Mouse (Mus musculus): ENCODE measurements around the gene Tmem108.

Tmem108 gene

DNA sequence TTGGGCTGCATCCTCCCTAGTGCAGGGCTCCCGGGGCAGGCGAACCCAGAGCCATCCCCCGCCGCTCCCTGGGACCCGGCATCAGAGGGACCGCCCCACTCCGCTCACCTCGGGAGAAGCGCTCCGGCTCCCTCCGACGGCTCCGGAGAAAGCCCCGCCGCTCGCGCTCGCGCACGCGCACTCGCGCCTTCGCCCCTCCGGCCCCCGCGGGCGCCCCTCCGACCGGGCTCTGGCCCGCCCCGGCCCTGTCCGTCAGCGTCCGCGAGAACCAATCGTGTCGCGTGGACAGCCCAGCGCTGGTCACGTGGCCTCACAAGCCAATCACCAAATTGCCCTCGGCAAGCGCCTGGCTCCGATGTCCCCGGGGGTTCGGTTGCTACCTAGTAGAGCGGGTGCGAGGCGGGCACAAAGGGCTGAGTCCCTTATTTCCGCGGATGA is at the start of gene Tmem108:
Tmem108 (minus strand) TSS at position 191 of the 438 bp plus-strand sequence.
- DNase-seq = peak; percentile 95 to 97

DNA sequence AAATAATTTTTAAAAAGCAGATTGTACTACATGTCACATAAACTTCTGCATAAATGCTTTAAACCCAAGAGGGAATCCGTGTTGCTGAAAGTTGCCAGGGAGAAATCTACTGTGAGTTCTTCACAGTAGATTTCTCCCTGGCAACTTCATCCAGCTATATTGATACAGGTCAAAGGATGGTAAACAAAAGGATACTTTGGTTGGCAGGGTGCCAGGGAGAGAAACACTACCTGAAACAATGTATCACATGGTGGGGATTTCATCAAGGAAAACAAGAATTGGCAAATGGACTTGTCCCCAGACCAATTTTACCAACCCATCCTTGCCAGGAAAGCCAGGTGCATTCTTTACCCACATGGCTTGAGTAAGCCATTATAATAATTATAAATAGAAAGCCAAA is 27.4 kb upstream of the Tmem108 start:
- DNase-seq = peak; percentile 41 to 42

DNA sequence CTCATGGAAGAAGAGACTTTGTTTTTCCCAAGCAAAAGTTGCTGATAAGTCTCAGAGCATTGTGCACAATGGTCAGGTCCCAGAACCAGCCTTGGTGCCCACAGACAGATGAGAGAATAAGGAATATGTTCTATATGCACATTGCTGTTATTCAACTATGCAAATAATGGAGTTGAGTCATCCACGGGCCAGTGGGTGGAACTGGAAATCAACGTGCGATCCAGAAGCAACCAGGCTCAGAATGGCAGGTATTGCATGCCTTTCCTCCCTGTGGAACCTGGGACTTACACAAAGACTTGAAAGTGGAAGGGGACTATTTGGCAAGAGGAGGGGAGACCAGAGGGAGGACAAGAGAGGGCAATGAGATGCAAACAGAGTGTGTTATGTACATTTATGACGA is 22.5 kb upstream of the Tmem108 start:
- no peak for DNase-seq

DNA sequence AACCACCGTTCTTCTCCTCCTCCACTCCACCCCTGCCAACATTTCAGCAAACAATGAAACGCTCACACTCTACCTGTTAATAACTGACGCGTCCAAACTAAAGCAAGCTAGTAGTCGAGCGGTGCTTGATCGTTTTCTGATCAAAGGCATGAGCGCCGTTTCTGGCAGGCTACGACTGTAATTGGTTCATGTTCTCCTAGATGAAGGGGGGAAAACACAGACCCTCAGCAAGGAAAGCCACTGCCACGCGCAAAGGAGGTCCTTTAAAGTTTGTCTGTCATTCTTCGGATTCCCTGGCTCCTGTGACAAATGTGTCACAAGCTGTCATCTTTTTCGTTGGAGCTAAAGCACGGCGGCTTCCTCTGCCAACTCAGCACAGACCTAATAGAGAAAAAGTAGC is 21.6 kb upstream of the Tmem108 start:
- DNase-seq = no peak

DNA sequence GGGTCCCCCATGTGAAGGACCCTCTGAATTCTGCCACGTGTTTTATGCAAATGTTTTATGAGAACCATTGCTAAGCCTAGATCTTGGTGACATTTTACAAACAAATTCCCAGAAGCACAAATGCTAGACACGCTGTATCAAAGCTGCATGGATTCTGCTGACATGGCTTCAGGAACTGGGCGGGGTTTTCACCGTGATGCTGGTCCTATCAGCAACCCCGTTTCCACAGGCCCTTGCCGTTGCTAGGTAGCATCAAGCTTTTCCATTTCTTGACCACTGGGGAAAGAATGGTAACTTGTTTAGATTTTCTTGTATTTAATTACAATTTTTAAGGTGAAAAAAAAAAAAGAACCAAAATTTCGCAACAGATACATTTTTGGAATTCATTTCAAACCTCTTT is 20.7 kb upstream of the Tmem108 start:
- DNase-seq = no peak

DNA sequence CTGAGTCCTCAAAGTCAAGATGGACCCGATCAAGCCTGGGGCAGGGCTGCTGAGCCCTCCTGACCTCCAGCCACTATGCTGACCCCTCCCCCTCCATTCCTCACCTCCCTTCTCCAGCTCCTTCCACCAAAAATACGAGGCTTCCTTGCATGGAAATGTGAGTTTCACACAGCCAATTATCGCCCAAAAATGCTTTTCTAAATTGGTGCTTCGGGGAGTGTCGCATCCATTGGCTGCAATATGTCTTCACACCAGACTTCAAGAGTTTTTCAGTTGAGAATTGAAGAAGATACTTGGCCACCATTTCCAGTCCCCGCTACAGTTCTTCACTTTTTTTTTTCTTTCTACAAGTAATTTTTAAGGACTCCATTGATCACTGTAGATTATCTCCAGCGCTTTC is 19.8 kb upstream of the Tmem108 start:
- no peak for DNase-seq

DNA sequence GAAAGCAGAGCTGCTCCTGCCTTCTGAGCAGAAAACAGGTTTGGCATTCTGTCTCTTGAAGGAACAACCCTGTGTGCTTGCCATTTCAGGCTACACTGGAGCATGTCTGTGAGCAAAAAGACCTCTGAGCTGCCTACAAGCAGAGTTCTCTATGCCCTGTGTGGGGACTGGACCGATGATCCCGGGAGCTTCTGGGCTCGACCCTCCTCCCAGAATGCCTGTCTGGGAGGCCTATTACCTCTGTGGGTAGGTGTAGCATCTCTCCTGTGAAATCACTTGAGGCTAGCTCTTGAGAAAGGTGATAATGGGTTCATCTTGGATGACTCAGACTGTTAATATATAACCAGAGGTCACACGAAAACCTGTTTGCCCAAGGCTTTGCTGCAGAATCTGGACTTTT is 19.0 kb upstream of the Tmem108 start:
- no peak for DNase-seq

DNA sequence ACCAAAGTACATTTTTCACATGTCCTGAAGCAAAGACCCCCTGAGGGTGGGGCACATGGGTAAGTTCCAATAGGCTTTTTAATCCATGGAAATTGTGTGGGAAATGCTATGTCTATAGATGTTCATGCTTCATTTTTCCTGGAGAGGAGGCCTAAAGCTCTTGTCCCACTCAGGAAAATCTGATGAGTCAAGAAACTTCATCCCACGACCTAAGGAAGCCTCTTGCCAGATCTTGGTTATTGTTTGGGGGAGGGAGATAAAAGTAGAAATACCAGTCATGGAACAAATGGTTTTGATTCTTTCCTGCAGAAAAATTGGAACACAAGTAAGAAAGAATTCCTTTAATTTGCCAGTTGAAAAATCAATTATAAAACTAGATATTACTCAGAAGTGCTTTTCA is 16.5 kb upstream of the Tmem108 start:
- no peak for DNase-seq

DNA sequence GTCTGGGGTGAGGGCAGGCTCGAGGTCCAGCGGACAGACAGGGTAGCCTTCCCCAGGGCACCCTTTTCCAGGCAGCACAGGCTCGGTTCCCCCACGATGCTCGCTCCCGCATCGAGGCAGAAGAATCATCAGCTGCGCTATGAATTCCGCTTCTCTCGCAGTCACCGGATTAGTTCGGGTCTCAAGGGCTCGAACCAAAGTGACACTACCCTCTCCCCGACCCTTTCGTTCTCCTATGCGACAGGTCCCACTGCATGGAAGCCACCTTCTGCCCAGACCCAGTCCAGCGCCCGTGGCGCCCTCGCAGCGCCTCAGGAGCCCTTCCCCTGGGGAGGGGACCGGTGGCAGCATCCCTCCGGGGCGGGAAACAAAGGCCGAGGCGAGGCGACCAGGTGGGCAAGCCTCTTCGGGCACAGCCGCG is 476 bp downstream of the Tmem108 start:
- DNase-seq = no peak

DNA sequence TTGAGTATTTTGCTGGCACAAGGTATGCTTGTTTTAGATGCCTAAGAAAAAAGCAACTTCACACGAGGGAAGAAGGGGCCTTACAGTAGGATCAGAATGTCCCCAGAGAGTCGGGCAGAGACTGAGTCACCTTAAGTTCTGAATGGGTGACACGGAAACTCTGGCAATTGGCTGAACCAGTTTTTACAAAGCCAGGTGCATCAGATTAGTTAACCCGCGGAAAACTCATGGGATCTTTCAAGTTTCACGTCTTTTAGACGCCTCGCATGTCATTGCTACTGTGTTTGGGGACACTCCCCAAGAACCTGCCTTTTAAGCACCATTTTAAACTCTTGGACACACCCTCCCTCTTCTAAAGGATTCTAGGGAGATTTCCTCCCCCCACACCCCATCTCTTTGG is 1.3 kb downstream of the Tmem108 start:
- DNase-seq = no peak

DNA sequence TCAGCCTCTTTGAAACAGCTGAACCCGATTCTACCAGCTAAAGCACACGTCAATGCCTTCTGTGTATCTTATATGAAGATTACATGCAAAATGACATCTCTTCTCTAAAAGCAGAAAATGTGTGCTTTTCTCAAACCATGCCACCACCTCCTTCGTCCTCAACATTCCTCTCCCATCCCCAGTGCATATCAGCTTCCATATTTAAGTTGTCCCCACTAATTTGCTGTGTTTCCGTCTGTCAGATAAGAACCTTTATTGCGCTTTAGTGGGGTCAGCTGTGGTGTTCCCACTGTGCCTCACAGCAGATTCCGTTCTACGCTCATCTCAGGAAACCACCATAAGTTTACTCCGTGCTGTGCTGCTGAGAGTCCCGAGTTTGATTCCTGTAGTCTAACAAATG is 1.8 kb downstream of the Tmem108 start:
- DNase-seq = no peak

DNA sequence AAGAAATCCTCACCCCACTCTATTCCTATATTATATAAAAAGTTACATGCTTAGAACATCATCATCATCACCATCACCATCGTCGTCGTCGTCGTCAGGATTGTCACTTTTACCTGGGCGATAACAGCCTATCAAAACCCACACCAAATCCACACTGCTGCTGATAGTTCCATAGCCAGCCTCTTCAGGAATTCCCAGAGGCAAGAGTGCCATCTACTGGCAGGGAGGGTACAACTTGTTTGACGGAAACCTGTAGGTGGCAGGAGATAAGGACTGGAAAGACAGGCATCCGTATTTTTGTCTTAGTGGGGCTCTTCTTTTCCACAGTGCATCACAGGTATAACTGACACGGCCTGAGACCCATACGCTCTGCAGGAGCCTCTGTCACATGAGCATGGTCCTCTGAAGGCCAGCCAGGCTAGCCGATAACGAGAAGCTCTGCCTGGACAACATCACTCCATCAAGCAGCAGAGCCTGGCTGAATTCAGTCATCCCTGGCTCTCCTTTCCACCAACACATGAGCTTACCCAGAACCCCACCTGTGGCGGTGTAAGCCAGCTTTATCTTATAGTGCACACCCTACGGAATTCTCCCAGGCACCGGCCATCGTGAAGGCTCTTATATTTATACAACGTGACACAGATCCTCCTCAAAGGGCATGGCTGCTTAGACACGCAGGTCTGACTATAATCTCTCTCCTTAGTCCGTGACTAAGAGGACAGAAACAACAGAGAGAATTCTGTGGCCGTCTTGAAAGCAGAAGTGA is 2.5 kb downstream of the Tmem108 start:
- peak; percentile 94 to 95 for DNase-seq

DNA sequence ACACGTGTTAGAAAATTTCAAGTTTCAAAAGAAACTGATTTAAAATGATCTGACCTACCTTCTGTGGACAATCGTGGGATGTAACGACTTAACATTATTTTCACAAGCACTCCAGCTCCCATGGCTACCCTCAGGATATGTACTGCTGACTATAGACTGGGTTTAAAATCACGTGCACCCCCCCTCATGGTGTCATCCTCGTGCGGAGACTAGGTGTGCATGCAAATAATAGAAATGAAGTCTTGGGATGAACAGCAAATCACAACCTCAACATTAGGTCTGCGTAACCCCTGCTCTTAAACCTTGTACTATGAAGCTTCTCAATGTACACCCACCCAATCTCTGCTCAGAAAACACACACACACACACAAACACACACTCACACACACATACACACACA is 3.4 kb downstream of the Tmem108 start:
- no peak for DNase-seq

DNA sequence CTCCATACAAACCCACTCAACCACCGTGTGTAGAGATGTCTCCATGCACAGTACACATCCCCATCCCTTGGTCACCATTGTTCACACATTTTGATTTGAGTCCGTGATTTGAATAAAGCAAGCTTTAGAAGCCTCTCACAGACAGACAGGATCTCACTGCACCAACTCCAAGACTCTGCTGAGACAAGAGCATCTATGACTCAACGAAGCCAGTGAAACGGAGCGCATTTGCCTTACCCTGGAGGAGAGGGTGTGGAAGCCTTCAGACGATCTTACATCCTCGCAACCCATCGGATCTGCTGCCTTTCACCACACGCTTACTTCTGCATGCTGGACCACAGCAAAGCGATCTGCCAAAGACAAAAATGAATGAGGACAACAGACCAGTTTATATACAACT is 9.0 kb downstream of the Tmem108 start:
- DNase-seq = no peak

DNA sequence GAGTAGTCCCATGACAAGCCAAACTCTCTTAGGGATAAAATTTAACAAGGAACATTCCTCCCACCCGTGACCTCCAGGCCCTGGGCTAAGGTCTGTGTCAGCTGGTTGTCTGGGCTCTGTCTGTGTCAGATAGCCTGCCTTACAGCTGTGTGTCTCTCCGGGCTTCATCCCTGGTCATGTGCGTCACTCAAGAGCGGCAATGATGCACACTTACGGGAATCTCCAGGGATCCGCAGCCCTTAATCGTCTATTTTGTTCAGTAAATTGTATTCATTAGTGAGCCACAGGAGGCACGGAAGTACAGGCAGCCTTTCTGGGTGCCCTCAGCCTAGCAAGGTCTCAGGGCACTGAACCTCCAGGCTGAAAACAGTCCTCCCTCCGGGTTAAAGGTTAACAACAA is 10.1 kb downstream of the Tmem108 start:
- no peak for DNase-seq

DNA sequence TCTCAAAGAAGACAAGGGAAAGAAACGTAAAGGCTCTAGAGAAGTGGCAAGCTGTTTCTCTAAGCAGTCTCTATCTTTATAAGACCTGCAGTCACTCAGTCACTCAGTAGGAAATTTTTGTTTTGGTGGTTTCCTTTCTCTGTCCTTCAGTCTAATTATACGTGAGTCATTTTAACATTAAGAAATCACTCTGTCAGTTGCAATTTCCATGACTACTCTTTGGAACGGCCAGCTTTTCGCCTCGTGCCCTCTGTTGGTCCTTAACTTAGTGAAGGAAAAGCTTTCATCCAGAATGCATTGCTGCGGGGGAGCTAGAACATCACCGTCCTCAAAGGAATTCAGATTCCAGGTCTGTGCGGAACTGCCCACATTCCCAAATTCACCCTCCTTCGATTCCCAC is 11.1 kb downstream of the Tmem108 start:
- DNase-seq = no peak

DNA sequence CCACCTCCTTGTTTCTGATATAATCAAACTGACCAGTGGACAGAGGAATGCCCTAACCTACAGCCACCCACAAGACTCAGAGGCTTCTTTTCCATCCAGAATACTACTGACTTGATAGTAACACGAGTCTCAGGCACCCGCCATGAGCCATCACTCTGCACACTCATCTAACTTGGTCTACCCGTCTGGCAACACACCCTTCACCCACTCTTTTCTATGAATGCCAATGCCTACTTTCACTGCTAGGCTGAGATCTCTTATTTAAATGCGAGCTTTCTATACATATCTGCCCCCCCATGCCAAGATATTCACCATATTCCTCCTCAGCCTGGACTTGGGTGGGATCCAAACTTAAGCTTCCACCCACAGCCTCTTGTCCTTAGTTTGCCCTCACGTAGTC is 15.0 kb downstream of the Tmem108 start:
- no peak for DNase-seq

DNA sequence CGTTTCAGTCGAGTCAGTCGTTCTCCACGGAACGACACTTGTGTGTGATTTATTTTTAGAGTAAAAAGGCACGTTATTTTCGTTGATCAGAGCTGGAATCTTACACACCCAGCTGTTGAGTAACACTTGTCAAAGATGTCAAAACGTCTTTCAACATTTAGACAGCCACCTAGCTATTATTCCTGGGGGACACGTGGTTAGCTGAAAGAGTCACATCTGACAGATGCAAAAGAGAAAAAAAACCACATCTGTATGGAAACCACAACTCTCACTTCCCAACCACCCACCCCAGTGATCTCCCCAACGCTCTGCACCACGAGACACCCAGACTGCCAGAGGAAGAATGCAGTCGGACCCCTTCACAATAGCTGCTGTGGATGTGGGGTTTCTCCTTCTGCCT is 21.5 kb downstream of the Tmem108 start:
- DNase-seq = no peak

DNA sequence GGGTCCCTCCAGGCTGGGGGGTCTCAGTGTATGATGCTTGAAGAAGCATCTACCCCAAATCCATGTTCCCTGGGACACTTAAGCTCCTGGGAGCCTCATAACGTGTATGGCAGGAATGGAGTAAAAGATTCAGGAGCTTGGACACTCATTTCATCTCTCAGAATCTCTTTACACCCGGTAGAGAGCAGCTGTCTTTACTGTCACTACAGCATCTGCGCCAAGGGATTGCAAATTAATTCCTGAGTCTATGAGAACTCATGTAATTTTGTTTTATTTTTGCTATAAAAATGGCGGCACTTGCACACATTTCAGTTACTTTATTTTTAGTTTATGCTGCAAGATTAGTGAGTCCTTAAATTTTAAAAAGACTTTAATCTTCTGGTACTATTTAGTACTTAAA is 22.6 kb downstream of the Tmem108 start:
- no peak for DNase-seq

DNA sequence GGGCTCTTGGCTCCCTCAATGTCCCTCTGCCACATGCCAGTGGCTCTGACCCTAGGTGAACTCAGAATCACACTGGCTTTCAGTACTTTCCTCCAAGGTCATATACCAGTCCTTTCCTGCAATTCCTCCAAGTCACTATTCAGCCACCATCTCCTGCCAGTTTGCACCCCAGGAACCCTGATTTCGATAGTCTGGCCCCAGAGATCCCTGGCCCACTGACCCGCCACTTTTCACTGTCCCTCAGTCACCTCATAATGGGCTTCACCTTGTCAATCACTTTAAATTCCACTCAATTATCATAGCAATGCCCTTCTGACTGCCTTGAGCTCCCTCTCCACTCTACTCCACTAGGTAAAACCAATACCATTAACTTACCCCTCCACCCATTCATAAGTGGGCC is 31.9 kb downstream of the Tmem108 start:
- no peak for DNase-seq

DNA sequence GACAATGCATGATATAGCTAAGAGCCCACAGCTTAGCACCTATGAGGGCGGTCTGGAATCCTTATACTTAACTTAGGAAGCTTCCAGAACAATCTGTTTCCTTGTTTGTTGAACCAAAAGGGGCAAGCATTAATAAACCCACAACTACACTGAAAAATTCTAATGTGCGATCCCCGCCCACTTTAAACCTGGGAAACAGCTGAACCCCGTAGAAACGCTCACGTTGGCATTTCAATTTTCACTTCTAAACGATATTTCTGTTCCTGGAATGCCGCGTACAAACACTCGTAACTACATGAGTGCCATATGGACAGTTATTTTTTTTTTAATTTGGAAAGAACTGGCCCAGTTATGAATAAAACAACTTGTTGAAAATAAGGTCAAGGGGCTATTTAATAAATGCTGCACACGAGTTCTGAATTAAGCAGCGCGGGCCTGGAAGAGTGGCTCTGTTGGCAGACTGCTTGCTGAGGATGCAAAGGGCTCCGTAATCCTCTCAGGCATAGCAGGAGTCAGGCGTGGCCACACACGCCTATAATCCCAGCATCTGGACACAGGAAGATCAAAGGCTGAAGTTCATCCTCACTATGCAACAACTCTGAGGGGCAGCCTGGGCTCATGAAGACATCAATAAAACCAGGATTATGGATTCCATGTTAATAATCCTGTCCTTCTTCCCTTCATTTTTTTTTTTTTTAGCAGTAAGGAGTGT is 34.7 kb downstream of the Tmem108 start:
- DNase-seq = no peak

DNA sequence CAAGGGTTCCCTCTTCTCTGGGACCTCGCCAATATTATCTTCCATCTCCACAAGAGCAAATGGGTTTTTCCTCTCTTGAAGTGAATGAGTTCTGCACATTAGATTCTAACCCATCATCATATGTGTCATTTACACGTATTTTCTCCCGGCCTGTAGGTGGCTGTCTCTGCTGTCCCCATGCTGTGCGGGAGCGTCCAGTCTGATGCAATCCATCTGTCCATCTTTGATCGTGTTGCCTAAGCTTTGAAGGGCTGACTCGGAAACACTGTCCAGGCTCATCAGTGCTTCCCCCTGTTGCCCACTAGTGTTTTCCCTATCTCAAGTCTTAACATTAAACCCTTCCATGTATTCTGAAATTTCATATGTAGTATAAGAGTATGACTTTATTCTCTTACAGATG is 36.1 kb downstream of the Tmem108 start:
- DNase-seq = peak in 1 of 2 experiments; percentile 23

DNA sequence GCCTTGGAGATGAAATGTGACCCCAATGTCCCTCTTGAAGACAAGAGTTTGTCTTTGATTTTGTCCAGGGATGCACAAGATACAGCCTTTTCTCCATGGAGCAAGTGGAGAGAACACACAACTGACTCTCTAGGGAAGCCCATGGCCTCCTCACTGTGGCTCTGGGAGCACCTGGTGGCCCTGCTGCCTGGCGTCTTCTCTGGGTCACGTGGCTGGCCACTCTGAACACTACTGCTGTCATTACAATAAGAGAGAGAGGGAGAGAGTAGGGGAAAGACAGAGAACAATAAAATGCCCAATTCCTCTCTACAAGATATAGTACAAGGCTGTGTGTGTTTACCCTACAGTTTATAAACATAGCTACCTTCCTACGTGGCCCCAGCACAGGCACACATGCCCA is 40.2 kb downstream of the Tmem108 start:
- DNase-seq = peak in 1 of 2 experiments; percentile 22

DNA sequence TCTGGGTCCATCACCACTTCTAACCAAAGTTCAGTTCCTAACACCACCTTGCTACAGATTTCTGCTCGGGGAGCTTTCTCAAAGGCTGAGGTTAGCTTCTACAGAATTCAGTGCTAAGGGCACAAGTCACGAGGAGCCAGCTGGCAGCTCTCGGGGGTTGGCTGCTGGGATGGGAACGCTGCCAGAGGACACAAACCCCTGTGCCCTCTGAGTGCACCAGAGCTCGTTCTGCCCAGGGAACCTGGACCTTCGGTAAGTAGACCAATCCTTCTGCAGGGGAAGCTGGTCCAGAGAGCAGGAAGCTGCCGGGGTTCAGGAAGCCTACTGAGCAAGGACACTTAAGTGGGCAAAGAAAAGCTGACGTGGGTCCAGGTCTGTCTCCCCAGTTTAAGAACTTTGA is 40.6 kb downstream of the Tmem108 start:
- DNase-seq = peak; percentile 45 to 48

DNA sequence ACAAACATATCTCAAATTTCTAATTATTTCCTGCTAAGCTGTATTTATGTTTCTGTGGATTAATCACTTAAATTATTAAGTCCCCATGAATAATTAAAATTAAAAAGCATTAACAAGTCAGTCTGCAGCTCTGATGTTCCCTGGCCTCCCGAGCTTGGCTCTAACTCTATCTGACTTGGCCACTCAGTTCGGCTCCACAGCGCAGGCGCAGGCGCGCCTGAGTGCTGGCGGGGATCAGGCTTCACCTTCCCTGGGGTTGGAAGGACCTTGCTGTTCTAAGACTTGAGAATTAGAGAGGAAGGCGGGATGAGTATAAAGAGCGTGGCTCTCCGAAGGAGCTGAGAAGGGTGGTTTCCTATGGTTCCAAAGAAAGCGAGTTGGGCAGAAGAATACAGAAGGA is 41.6 kb downstream of the Tmem108 start:
- peak; percentile 51 to 55 for DNase-seq

Data from cerebellum, postnatal 14 days (tissue).